Mouse (Mus musculus): ENCODE measurements at regions not wholly inside any gene's neighbourhood (a gene's known extent, or its start where the extent isn't known, plus 50 kb on each side); places are given as distances from the start of the nearest gene placed in this dataset.

DNA sequence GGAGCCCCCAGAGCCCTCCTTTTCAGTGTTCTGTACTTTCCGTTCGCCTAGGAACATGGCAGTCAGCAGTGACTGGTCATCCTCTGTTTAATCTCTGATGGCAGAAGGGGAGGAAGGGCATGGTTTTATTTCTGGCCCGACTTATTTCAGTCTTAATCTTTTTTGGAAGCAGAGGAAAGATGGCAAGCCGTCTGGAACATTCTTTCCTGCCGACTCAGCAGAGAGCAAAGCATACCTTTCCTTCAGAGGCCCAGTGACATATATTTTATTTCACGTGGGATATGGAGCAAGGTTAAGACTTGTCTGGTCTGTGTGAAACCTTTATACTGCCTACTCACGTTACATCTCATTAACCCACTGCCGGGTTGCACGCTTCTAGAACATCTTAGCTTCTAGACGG, 158.1 kb downstream of the Dyrk2 start:
- DNase-seq (no peak), ATAC-seq (ENCODE audit: insufficient read depth) (no peak)
- 67% methylated on average over 10 of the region's 10 CpGs for WGBS
- Histone ChIP-seq H3K9ac (no peak overlapping the region), H3K27ac (ENCODE audit: low read depth) (no peak overlapping the region), H3K4me1 (ENCODE audit: insufficient read depth) (no peaks in the 10 kb centered on the region), H3K4me2 (no peak overlapping the region), H3K36me3 (ENCODE audit: insufficient read depth) (no peaks in the 10 kb centered on the region), H3K4me3 (ENCODE audit: low read depth, low read length) (no peak overlapping the region), H3K27me3 (ENCODE audit: insufficient read depth, low read length) (no peaks in the 10 kb centered on the region), H3K9me3 (ENCODE audit: low read depth, low read length) (no peaks in the 10 kb centered on the region)
- TF ChIP-seq CTCF (IDR thresholded peaks at IDR 0.05; ENCODE audit: low read depth) = no peak

DNA sequence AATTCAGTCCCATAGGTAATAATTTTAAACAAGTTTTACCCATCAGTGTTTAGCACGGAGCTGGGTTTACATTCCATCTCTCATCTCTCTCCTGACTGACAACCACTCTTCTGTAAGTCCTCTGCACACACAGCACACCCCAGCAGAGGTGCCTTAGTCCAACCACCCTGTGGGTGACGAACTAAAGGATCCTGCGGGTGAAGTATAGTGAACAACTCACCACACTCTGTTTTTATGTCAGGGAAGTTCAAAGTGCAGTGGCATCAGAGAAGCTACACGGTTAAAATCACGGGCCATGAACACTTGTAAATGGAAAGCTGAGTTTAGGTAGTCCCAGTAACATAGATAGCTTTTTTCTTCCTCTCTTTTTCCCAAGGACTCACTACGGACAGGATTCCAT, 157.1 kb downstream of the Dyrk2 start:
- Histone ChIP-seq H3K9ac (no peak overlapping the region), H3K9me3 (ENCODE audit: low read depth, low read length) (no peaks in the 10 kb centered on the region), H3K4me1 (ENCODE audit: insufficient read depth) (no peaks in the 10 kb centered on the region), H3K36me3 (ENCODE audit: insufficient read depth) (no peaks in the 10 kb centered on the region), H3K4me2 (no peak overlapping the region), H3K27me3 (ENCODE audit: insufficient read depth, low read length) (no peaks in the 10 kb centered on the region), H3K4me3 (ENCODE audit: low read depth, low read length) (no peak overlapping the region), H3K27ac (ENCODE audit: low read depth) (no peak overlapping the region)
- no peak for TF ChIP-seq CTCF (IDR thresholded peaks at IDR 0.05; ENCODE audit: low read depth)
- 71% methylated on average over 6 of the region's 6 CpGs for WGBS
- no peak for DNase-seq
- ATAC-seq (ENCODE audit: insufficient read depth) = no peak

DNA sequence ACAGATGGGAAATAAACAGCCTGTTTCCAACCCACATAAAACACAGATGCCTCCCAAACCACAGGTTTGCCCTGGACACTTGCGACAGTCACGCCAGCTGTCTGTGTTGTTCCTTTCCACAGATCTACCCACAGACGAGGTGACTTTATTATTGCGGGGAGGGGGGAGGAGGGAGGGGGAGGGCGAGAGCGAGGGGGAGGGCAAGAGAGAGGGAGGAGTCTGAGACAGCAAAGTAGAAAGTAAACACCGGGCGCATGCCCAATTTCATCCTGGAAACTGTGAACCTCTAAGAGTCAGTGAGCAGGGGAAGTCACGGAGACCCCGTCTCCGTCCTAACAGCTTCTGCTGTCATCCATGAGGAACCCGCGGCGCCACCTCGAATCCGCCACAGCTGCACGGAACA, 155.8 kb downstream of the Dyrk2 start:
- Histone ChIP-seq H3K9ac (no peak overlapping the region), H3K27me3 (ENCODE audit: insufficient read depth, low read length) (no peaks in the 10 kb centered on the region), H3K4me2 (no peak overlapping the region), H3K27ac (ENCODE audit: low read depth) (no peak overlapping the region), H3K4me1 (ENCODE audit: insufficient read depth) (no peaks in the 10 kb centered on the region), H3K9me3 (ENCODE audit: low read depth, low read length) (no peaks in the 10 kb centered on the region), H3K36me3 (ENCODE audit: insufficient read depth) (no peaks in the 10 kb centered on the region), H3K4me3 (ENCODE audit: low read depth, low read length) (no peak overlapping the region)
- DNase-seq (no peak), ATAC-seq (ENCODE audit: insufficient read depth) (no peak)
- WGBS = 84% methylated on average over 17 of the region's 17 CpGs
- no peak for TF ChIP-seq CTCF (IDR thresholded peaks at IDR 0.05; ENCODE audit: low read depth)

DNA sequence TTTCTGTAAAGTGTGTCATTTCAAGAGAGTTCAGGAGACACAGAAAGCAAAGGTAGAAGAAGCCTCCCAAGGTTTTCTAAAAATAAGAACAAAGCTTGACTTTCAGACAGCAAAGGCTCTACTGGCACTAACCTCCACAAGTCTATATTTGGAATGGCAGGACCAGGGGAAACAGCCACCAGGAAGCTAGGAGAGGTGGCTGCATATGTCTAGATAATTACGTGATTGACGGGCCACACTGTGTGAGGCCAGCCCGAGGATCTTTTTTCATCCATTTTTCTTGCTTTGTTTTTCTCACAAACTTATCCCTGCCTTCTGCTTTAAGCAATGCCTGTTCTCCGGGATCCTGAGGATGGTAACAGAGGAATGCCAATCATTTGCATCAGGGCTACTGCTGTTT, 155.4 kb downstream of the Dyrk2 start:
- Histone ChIP-seq H3K4me1 (ENCODE audit: insufficient read depth) (no peaks in the 10 kb centered on the region), H3K9ac (no peak overlapping the region), H3K4me3 (ENCODE audit: low read depth, low read length) (no peak overlapping the region), H3K9me3 (ENCODE audit: low read depth, low read length) (no peaks in the 10 kb centered on the region), H3K4me2 (no peak overlapping the region), H3K27me3 (ENCODE audit: insufficient read depth, low read length) (no peaks in the 10 kb centered on the region), H3K36me3 (ENCODE audit: insufficient read depth) (no peaks in the 10 kb centered on the region), H3K27ac (ENCODE audit: low read depth) (no peak overlapping the region)
- DNase-seq = no peak
- no peak for ATAC-seq (ENCODE audit: insufficient read depth)
- 65% methylated on average over 4 of the region's 4 CpGs for WGBS
- no peak for TF ChIP-seq CTCF (IDR thresholded peaks at IDR 0.05; ENCODE audit: low read depth)

DNA sequence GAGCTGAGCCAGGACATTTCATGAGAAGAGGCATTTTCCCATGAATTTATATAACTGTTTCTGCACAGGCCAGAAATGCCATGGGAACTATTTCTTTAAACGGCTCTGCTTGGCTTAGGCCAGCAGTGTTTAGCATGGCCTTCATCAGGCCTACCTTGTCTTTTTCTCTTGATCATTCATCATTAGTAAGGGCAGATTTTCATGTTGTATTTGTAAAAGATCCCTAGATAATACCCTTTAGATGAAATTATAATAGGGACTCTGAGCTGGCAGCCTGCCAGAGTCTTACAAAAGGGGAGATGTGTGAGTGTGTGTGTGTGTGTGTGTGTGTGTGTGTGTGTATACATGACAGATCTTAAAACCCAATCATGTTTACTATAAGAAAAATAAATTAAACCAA, 149.4 kb downstream of the Dyrk2 start:
- Histone ChIP-seq H3K9me3 (ENCODE audit: low read depth, low read length) (no peaks in the 10 kb centered on the region), H3K36me3 (ENCODE audit: insufficient read depth) (no peaks in the 10 kb centered on the region), H3K27me3 (ENCODE audit: insufficient read depth, low read length) (no peaks in the 10 kb centered on the region), H3K27ac (ENCODE audit: low read depth) (peak overlapping the region; percentile 14; the same call in 1 of the 2 replicates), H3K9ac (no peak overlapping the region), H3K4me3 (ENCODE audit: low read depth, low read length) (no peak overlapping the region), H3K4me2 (no peak overlapping the region), H3K4me1 (ENCODE audit: insufficient read depth) (no peaks in the 10 kb centered on the region)
- ATAC-seq (ENCODE audit: insufficient read depth) (no peak), DNase-seq (peak; percentile 51)
- TF ChIP-seq CTCF (IDR thresholded peaks at IDR 0.05; ENCODE audit: low read depth) = no peak
- WGBS = 26% methylated on average over 1 of the region's 1 CpGs

DNA sequence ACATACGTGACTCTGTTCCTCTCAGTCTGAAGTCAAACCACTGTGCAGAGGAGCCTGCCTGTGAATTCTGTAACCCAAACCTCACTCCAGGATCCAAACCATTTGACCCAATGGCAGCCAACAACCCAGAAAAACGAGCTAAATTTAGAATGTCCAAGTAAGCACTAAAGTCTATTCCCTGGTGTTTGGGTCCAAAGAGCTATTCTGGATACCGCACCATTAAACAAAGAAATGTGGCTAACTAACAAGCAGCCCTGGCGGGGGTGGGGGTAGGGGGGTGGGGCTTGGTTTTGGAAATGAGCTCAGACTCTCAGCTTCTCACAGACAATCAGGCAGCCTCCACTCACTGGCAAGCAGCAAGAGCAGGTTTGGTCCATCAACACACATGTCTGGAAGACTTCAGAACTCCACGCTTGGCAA, 147.9 kb downstream of the Dyrk2 start:
- H3K4me3 ChIP-seq (ENCODE audit: low read depth, low read length) = no peak overlapping the region
- H3K36me3 ChIP-seq (ENCODE audit: insufficient read depth) = no peaks in the 10 kb centered on the region
- 53% methylated on average over 5 of the region's 5 CpGs for WGBS
- no peak for TF ChIP-seq CTCF (IDR thresholded peaks at IDR 0.05; ENCODE audit: low read depth)
- H3K9me3 ChIP-seq (ENCODE audit: low read depth, low read length) = no peaks in the 10 kb centered on the region
- H3K4me2 ChIP-seq = no peak overlapping the region
- H3K27ac ChIP-seq (ENCODE audit: low read depth) = no peak overlapping the region
- ATAC-seq (ENCODE audit: insufficient read depth) (no peak), DNase-seq (peak; percentile 24)
- no peaks in the 10 kb centered on the region for H3K4me1 ChIP-seq (ENCODE audit: insufficient read depth)
- no peaks in the 10 kb centered on the region for H3K27me3 ChIP-seq (ENCODE audit: insufficient read depth, low read length)
- H3K9ac ChIP-seq = no peak overlapping the region

DNA sequence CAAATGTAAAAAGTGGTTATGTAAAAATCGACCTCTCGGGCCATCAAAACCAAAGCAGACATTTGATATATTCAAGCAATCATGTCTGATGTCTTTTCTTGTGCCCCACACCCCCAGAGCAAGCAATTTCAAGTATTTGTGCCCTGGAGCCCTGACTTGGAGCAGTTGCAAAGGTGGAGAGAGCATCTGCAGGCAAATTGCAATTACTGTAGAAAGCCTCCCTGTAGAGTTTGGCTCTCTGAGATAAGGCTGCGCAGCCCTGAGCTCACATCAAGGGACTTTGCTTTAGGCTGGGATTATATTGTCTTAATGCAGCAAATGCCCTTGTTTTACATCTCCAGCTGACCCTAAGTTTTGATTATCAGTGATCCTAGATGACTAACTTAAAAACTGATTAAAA, 147.3 kb downstream of the Dyrk2 start:
- Histone ChIP-seq H3K9ac (no peak overlapping the region), H3K36me3 (ENCODE audit: insufficient read depth) (no peaks in the 10 kb centered on the region), H3K4me2 (no peak overlapping the region), H3K4me3 (ENCODE audit: low read depth, low read length) (no peak overlapping the region), H3K27ac (ENCODE audit: low read depth) (no peak overlapping the region), H3K9me3 (ENCODE audit: low read depth, low read length) (no peaks in the 10 kb centered on the region), H3K4me1 (ENCODE audit: insufficient read depth) (no peaks in the 10 kb centered on the region), H3K27me3 (ENCODE audit: insufficient read depth, low read length) (no peaks in the 10 kb centered on the region)
- no peak for TF ChIP-seq CTCF (IDR thresholded peaks at IDR 0.05; ENCODE audit: low read depth)
- 70% methylated on average over 3 of the region's 3 CpGs for WGBS
- ATAC-seq (ENCODE audit: insufficient read depth) (no peak), DNase-seq (no peak)

DNA sequence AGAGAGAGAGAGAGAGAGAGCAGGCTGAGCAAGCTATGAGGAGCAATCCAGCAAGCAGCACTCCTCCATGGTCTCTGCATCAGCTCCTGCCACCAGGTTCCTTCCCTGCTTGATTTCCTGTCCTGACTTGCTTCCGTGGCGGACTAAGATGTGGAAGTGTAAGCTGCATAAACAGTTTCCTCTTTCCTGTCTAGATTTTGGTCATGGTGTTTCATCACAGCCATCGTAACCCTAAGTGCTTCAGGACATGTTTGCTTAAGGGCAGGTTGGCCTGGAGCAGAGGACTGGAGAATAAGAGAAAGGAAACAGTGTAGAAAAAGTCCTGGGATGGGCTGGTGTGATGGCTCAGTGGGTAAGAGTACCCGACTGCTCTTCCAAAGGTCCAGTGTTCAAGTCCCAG, 133.9 kb downstream of the Dyrk2 start:
- DNase-seq (no peak), ATAC-seq (ENCODE audit: insufficient read depth) (no peak)
- Histone ChIP-seq H3K27ac (ENCODE audit: low read depth) (no peak overlapping the region), H3K9ac (no peak overlapping the region), H3K4me2 (no peak overlapping the region), H3K9me3 (ENCODE audit: low read depth, low read length) (no peaks in the 10 kb centered on the region), H3K27me3 (ENCODE audit: insufficient read depth, low read length) (no peaks in the 10 kb centered on the region), H3K4me1 (ENCODE audit: insufficient read depth) (no peaks in the 10 kb centered on the region), H3K4me3 (ENCODE audit: low read depth, low read length) (no peak overlapping the region), H3K36me3 (ENCODE audit: insufficient read depth) (no peaks in the 10 kb centered on the region)
- WGBS = 84% methylated on average over 4 of the region's 4 CpGs
- no peak for TF ChIP-seq CTCF (IDR thresholded peaks at IDR 0.05; ENCODE audit: low read depth)

All from lung, embryonic 14.5 days (tissue).